ENCODE assay signal across 9 mouse cellular contexts in the genomic region with DNA sequence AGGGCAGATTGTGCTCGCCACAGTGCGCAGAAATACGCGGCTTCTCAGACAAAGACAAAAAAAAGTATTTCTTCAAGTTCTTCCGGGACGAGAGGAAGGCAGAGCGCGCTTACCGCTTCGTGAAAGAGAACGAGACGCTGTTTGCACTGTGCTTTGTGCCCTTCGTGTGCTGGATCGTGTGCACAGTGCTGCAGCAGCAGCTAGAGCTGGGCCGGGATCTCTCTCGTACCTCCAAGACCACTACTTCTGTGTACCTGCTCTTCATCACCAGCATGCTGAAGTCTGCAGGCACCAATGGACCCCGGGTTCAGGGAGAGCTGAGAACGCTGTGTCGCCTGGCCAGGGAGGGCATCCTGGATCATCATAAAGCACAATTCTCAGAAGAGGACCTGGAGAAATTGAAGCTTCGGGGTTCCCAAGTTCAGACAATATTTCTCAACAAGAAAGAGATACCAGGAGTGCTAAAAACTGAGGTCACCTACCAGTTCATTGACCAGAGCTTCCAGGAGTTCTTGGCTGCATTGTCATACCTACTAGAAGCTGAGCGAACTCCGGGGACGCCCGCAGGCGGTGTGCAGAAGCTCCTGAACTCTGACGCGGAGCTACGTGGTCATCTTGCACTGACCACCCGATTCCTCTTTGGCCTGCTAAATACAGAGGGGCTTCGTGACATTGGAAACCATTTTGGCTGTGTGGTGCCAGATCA. TPM values are rescaled to one million over a fixed set of nuclear protein-coding genes. Genes with fewer than 3 reads are reported as not detected.
DNase-seq lines count a peak whose midpoint lies in the region; ATAC-seq and TF ChIP-seq lines count a peak whose summit lies in the region.
"Had no signal": no experiment of that assay in that cellular context is flagged by ENCODE, and none has a peak within 500 bp of the region (broad histone marks: within the 10 kb centered on the region; RNA-seq: fewer than 3 reads in every experiment).

No protein-coding gene starts in this region.

- WGBS in heart, embryonic 13.5 days = 22% methylated on average over 30 of the region's 30 CpGs
- 20% methylated on average over 30 of the region's 30 CpGs for WGBS in bone marrow, adult 2 months
- WGBS in hindbrain, embryonic 12.5 days = 19% methylated on average over 30 of the region's 30 CpGs
- 17% methylated on average over 30 of the region's 30 CpGs for WGBS in midbrain, embryonic 12.5 days

- peak overlapping the region; percentile 46 for H3K4me3 ChIP-seq in heart, embryonic 13.5 days
- H3K4me3 ChIP-seq in bone marrow, adult 2 months (replicated peaks; ENCODE audit: control insufficient read depth, low read depth, low read length) = peak overlapping the region; percentile 25
- peak overlapping the region; percentile 37 for H3K4me3 ChIP-seq in hindbrain, embryonic 12.5 days
- H3K4me3 ChIP-seq in midbrain, embryonic 12.5 days = peak overlapping the region; percentile 45

- peaks cover 14% of the 10 kb centered on the region for H3K4me1 ChIP-seq in heart, embryonic 13.5 days
- no peaks in the 10 kb centered on the region; the same call in 1 of the 2 replicates for H3K4me1 ChIP-seq in bone marrow, adult 2 months (ENCODE audit: control insufficient read depth, insufficient read depth, low read length)
- peaks cover 17% of the 10 kb centered on the region for H3K4me1 ChIP-seq in hindbrain, embryonic 12.5 days
- H3K4me1 ChIP-seq in midbrain, embryonic 12.5 days = peaks cover 21% of the 10 kb centered on the region

- intact Hi-C loops in heart, postnatal 36 days (cut with DNase I) = no loop called here

- no peak for TF ChIP-seq CTCF in bone marrow, adult 2 months (IDR thresholded peaks at IDR 0.05; ENCODE audit: control insufficient read depth, insufficient read depth, low read length)

- H3K9ac ChIP-seq in heart, embryonic 13.5 days = no peak overlapping the region
- peak overlapping the region; percentile 44 for H3K9ac ChIP-seq in hindbrain, embryonic 12.5 days
- H3K9ac ChIP-seq in midbrain, embryonic 12.5 days (replicated peaks) = no peak overlapping the region; the same call in 1 of the 2 replicates

- ATAC-seq in heart, embryonic 13.5 days (ENCODE audit: extremely low read depth, insufficient number of reproducible peaks, low FRiP score, low TSS enrichment) = no peak
- ATAC-seq in hindbrain, embryonic 12.5 days (ENCODE audit: low FRiP score) = no peak
- ATAC-seq in midbrain, embryonic 12.5 days (ENCODE audit: low FRiP score, low read depth) = no peak

- H3K9me3 ChIP-seq in heart, embryonic 13.5 days = no peaks in the 10 kb centered on the region
- no peaks in the 10 kb centered on the region for H3K9me3 ChIP-seq in hindbrain, embryonic 12.5 days (replicated peaks)
- H3K9me3 ChIP-seq in midbrain, embryonic 12.5 days = no peaks in the 10 kb centered on the region

- DNase-seq in heart, postnatal 36 days = no peak
- no peak for DNase-seq in urinary bladder, postnatal 25 days (ENCODE audit: low spot score)
- no peak for DNase-seq in adrenal gland, adult 8-10 months
- no peak for DNase-seq in spleen, postnatal 36 days (ENCODE audit: low spot score in 2 of 2)
- DNase-seq: lung, adult 2 months had no signal

- no peak for TF ChIP-seq POLR2A in bone marrow, adult 2 months (IDR thresholded peaks at IDR 0.05; ENCODE audit: borderline replicate concordance, control insufficient read depth, low read depth, low read length)

- no peak overlapping the region for H3K27ac ChIP-seq in heart, embryonic 13.5 days (replicated peaks)
- H3K27ac ChIP-seq in bone marrow, adult 2 months (ENCODE audit: control insufficient read depth, insufficient read depth, low read depth, low read length, poor library complexity) = no peak overlapping the region
- H3K27ac ChIP-seq in hindbrain, embryonic 12.5 days = no peak overlapping the region
- no peak overlapping the region for H3K27ac ChIP-seq in midbrain, embryonic 12.5 days (replicated peaks)

- peaks cover 80% of the 10 kb centered on the region for H3K27me3 ChIP-seq in heart, embryonic 13.5 days (replicated peaks)
- H3K27me3 ChIP-seq in hindbrain, embryonic 12.5 days = peaks cover 76% of the 10 kb centered on the region
- peaks cover 74% of the 10 kb centered on the region for H3K27me3 ChIP-seq in midbrain, embryonic 12.5 days

- H3K36me3 ChIP-seq in heart, embryonic 13.5 days = no peaks in the 10 kb centered on the region
- H3K36me3 ChIP-seq in hindbrain, embryonic 12.5 days = no peaks in the 10 kb centered on the region
- no peaks in the 10 kb centered on the region for H3K36me3 ChIP-seq in midbrain, embryonic 12.5 days

- H3K4me2 ChIP-seq in heart, embryonic 13.5 days = peak overlapping the region; percentile 69
- peak overlapping the region; percentile 87 for H3K4me2 ChIP-seq in hindbrain, embryonic 12.5 days (replicated peaks)
- H3K4me2 ChIP-seq in midbrain, embryonic 12.5 days (replicated peaks) = peak overlapping the region; percentile 82

RNA-seq across cellular contexts. Expression of a gene that starts 2.5 kb away (rescaled TPM):
- polyA plus RNA-seq in heart, embryonic 13.5 days (2015; fragmentation: Nextera tagmentation; extraction: Ambion mirVana) = 0.05 and 0.20 TPM in 2 replicates
- not detected for total RNA-seq in heart, postnatal 36 days (2021)
- 1.9 and 3.1 TPM in 2 replicates for polyA plus RNA-seq in bone marrow, adult 2 months (2011; ENCODE audit: insufficient read depth, insufficient read length, low replicate concordance, missing spikeins)
- 0.13 and 0.27 TPM in 2 replicates for polyA plus RNA-seq in hindbrain, embryonic 12.5 days (2016; fragmentation: Nextera tagmentation; extraction: Ambion mirVana)
- 0.08 and 0.18 TPM in 2 replicates for polyA plus RNA-seq in midbrain, embryonic 12.5 days (2016; fragmentation: Nextera tagmentation; extraction: Ambion mirVana)
- 1 to 10 TPM; 1.4 to 4.0 (median 2.9) TPM for total RNA-seq in adrenal gland, adult 8-10 months (2022)

RNA-seq across cellular contexts. Expression of a gene that starts 18.0 kb away (rescaled TPM):
- polyA plus RNA-seq in heart, embryonic 13.5 days (2015; fragmentation: Nextera tagmentation; extraction: Ambion mirVana) = 13.1 and 13.8 TPM in 2 replicates
- total RNA-seq in heart, postnatal 36 days (2021) = 1 to 10 TPM; 4.4 to 4.9 TPM
- 6.9 and 13.3 TPM in 2 replicates for polyA plus RNA-seq in bone marrow, adult 2 months (2011; ENCODE audit: insufficient read depth, insufficient read length, low replicate concordance, missing spikeins)
- polyA plus RNA-seq in hindbrain, embryonic 12.5 days (2016; fragmentation: Nextera tagmentation; extraction: Ambion mirVana) = 15.5 and 16.8 TPM in 2 replicates
- polyA plus RNA-seq in midbrain, embryonic 12.5 days (2016; fragmentation: Nextera tagmentation; extraction: Ambion mirVana) = 13.1 and 14.9 TPM in 2 replicates
- total RNA-seq in adrenal gland, adult 8-10 months (2022) = 10 to 100 TPM; 37.1 to 69.0 (median 52.9) TPM

RNA-seq across cellular contexts. Expression of a gene that starts 23.0 kb away (rescaled TPM):
- 142 and 148 TPM in 2 replicates for polyA plus RNA-seq in heart, embryonic 13.5 days (2015; fragmentation: Nextera tagmentation; extraction: Ambion mirVana)
- total RNA-seq in heart, postnatal 36 days (2021) = 1,000 to 10,000 TPM; 2,774 to 2,839 TPM
- polyA plus RNA-seq in bone marrow, adult 2 months (2011; ENCODE audit: insufficient read depth, insufficient read length, low replicate concordance, missing spikeins) = not detected in 2 replicates
- 0.81 TPM in 1 of 2 replicates, not detected in the other for polyA plus RNA-seq in hindbrain, embryonic 12.5 days (2016; fragmentation: Nextera tagmentation; extraction: Ambion mirVana)
- not detected in 2 replicates for polyA plus RNA-seq in midbrain, embryonic 12.5 days (2016; fragmentation: Nextera tagmentation; extraction: Ambion mirVana)
- 100 to 1,000 TPM in 3 of 4 experiments, 10 to 100 TPM in 1; 73.2 to 522 (median 364) TPM for total RNA-seq in adrenal gland, adult 8-10 months (2022)

RNA-seq across cellular contexts. Expression of a gene that starts 26.9 kb away (rescaled TPM):
- 1.2 TPM in 2 replicates for polyA plus RNA-seq in heart, embryonic 13.5 days (2015; fragmentation: Nextera tagmentation; extraction: Ambion mirVana)
- under 1 TPM in 1 of 2 experiments, not detected in 1; 0.42 TPM for total RNA-seq in heart, postnatal 36 days (2021)
- 1.7 TPM in 1 of 2 replicates, not detected in the other for polyA plus RNA-seq in bone marrow, adult 2 months (2011; ENCODE audit: insufficient read depth, insufficient read length, low replicate concordance, missing spikeins)
- 0.43 and 1.6 TPM in 2 replicates for polyA plus RNA-seq in hindbrain, embryonic 12.5 days (2016; fragmentation: Nextera tagmentation; extraction: Ambion mirVana)
- 0.93 and 0.94 TPM in 2 replicates for polyA plus RNA-seq in midbrain, embryonic 12.5 days (2016; fragmentation: Nextera tagmentation; extraction: Ambion mirVana)
- total RNA-seq in adrenal gland, adult 8-10 months (2022) = 1 to 10 TPM; 1.1 to 2.7 (median 1.9) TPM

RNA-seq across cellular contexts. Expression of a gene that starts 32.5 kb away (rescaled TPM):
- polyA plus RNA-seq in heart, embryonic 13.5 days (2015; fragmentation: Nextera tagmentation; extraction: Ambion mirVana) = not detected in 2 replicates
- total RNA-seq in heart, postnatal 36 days (2021) = under 1 TPM in 1 of 2 experiments, not detected in 1; 0.76 TPM
- not detected in 2 replicates for polyA plus RNA-seq in bone marrow, adult 2 months (2011; ENCODE audit: insufficient read depth, insufficient read length, low replicate concordance, missing spikeins)
- polyA plus RNA-seq in hindbrain, embryonic 12.5 days (2016; fragmentation: Nextera tagmentation; extraction: Ambion mirVana) = 0.97 TPM in 1 of 2 replicates, not detected in the other
- not detected in 2 replicates for polyA plus RNA-seq in midbrain, embryonic 12.5 days (2016; fragmentation: Nextera tagmentation; extraction: Ambion mirVana)
- total RNA-seq in adrenal gland, adult 8-10 months (2022) = not detected
- polyA plus RNA-seq: lung, adult 2 months had no signal

Comparison
In these comparisons a context has a peak if more than half of its experiments do, and no peak if none do; other contexts are left out.
1. RNA of a gene that starts 23.0 kb away (polyA plus RNA-seq): 142 to 148 TPM in heart, embryonic 13.5 days; not detected in bone marrow, adult 2 months, not detected in midbrain, embryonic 12.5 days and 0.81 TPM in hindbrain, embryonic 12.5 days; every median in the first group is over 10 times any median in the second.
2. Peak in every context shown above with its lines, with median percentiles within 50 percentile points of each other: H3K4me2 ChIP-seq and H3K4me3 ChIP-seq.